Mouse (Mus musculus) spleen, adult 2 months (tissue): ENCODE measurements around the gene Hacd2. TPM values are rescaled to one million over a fixed set of nuclear protein-coding genes. Genes with fewer than 3 reads are reported as not detected.

ENCODE experiments used
- DNase-seq, 2 experiments: peaks; one replicate each; pipeline versions ENCODE4 v3.0.0 to v3.0.0-alpha.2; 2012 to 2021; ENCODE audit warnings: low spot score in 2 of 2, low read depth in 1 of 2
- H3K27ac ChIP-seq: fragments of 200-500 bp; 2 replicates; pipeline ENCODE4 v1.5.1; 2012; ENCODE audit warnings: low read length, inconsistent platforms; ENCODE audit not compliant: insufficient read depth
- H3K27me3 ChIP-seq: fragments of 200-500 bp; 2 replicates; pipeline ENCODE4 v1.6.1; 2012; ENCODE audit warnings: mild to moderate bottlenecking, moderate library complexity, low read length, inconsistent platforms; ENCODE audit not compliant: control insufficient read depth, insufficient read depth
- H3K36me3 ChIP-seq: fragments of 200-500 bp; 2 replicates; pipeline ENCODE4 v1.6.1; 2012; ENCODE audit warnings: mild to moderate bottlenecking, low read length, inconsistent platforms; ENCODE audit not compliant: control insufficient read depth, insufficient read depth
- H3K4me1 ChIP-seq: fragments of 200-500 bp; 2 replicates; pipeline ENCODE4 v1.6.1; 2011; ENCODE audit warnings: inconsistent platforms; ENCODE audit not compliant: control insufficient read depth, insufficient read depth, insufficient read length
- H3K4me3 ChIP-seq: fragments of 200-500 bp; 2 replicates; pipeline ENCODE4 v1.5.1; 2011; ENCODE audit warnings: mild to moderate bottlenecking, inconsistent platforms; ENCODE audit not compliant: insufficient read depth, insufficient read length; ENCODE audit errors: extremely low read depth
- CTCF ChIP-seq: fragments of 200-500 bp; IDR thresholded peaks from 2 replicates; pipeline ENCODE4 v1.5.1; 2011; ENCODE audit warnings: mild to moderate bottlenecking, inconsistent platforms; ENCODE audit not compliant: insufficient read depth, insufficient read length, insufficient replicate concordance; ENCODE audit errors: extremely low read depth
- POLR2A ChIP-seq: fragments of 200-500 bp; IDR thresholded peaks from 2 replicates; pipeline ENCODE4 v1.6.1; 2011; ENCODE audit warnings: low read depth, low read length, inconsistent platforms
- WGBS: fragments of 180-500 bp; shearing (Covaris S2); methylation state at CpG from one replicate; pipeline ENCODE4 v1.1.7; 2018; 5-methylcytosine and 5-hydroxymethylcytosine counted together
- polyA plus RNA-seq: library from polyadenylated mRNA; depleted of rRNA; stranded (reverse); fragments of >200 nt; gene quantifications from 2 replicates; pipeline ENCODE4 v1.2.3, GENCODE M21; 2012; rRNA removed

The Hacd2 gene
- polyA plus RNA-seq, 1 experiment, result 13.9 TPM

DNA sequence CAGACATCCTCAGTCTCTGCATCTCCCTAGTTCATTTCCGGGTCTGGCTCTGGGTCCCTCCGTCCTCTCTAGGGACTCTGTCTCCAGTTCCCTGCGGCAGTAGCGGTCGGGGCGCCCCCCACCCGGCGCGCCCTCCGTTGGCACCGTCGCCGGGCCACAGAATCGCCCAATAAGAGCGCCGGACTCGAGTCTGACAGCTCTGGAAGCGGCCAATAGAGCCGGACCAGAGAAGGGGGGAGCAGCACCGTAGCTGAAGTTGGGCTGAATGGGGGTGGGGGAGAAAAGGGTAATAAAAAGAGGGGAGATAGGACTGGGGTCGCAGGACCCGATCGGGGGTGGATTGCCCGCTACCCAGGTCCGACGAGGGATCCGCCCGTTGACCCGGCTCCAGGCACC is 132.0 kb downstream of the Hacd2 start:
- WGBS, result 3% methylated on average over 29 of the region's 29 CpGs
- peak overlapping the region; percentile 33; the same call in 1 of the 2 replicates for H3K4me3 ChIP-seq
- DNase-seq, result no peak
- no peak for TF ChIP-seq CTCF
- TF ChIP-seq POLR2A, result no peak
- H3K27me3 ChIP-seq, result peaks cover 32% of the 10 kb centered on the region
- peaks cover 6% of the 10 kb centered on the region; the same call in 1 of the 2 replicates for H3K4me1 ChIP-seq
- H3K27ac ChIP-seq, result no peak overlapping the region
- H3K36me3 ChIP-seq, result no peaks in the 10 kb centered on the region

DNA sequence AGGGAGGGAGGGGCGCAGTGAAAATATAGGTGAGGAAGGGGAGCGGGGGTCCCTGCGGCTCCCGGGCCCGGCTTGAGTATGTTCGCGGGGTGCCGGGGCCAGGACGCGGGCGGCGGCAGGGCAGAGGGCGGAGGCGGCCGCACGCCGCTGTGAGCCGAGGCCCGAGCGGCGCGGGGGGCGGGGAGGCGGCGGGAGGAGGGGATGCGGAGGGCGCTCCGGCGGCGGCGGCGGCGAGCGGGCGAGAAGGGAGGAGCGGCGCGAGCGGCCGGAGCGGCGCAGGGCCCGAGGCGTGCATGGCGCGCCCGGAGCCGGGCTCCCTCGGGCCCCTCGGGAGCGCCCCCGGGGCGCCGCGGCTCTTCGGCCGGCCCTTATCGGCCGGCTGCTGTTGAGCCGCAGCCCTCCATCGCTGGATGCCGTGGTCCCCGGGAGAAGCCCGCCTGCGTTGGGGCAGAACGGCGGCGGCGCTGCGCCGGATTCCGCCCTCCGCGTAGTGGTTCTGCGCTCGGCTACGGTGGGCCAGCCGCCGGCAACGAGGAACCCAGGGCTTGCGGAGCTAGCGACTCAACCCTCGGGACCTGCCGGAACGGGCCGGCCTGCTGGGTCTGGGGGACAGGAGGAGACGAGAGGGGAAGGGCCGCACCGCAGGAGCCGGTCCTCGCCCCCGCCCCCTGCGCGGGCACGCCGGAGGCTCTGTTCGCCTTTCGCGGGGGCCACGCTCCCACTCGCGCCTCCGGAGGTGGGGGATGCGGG is 132.6 kb downstream of the Hacd2 start, which contains the start of gene Adcy5:
Gene Adcy5, plus strand, starts transcription at position 237 of the 750 bp plus-strand sequence.
- H3K36me3 ChIP-seq, result no peaks in the 10 kb centered on the region
- peaks cover 34% of the 10 kb centered on the region for H3K27me3 ChIP-seq
- TF ChIP-seq CTCF (no peak), POLR2A (no peak)
- no peak within 1 kb of the TSS; the same call in 1 of the 2 replicates for H3K27ac ChIP-seq
- H3K4me3 ChIP-seq, result peak within 1 kb of the TSS; percentile 33; the same call in 1 of the 2 replicates
- DNase-seq, result no peak
- H3K4me1 ChIP-seq, result peaks cover 6% of the 10 kb centered on the region; the same call in 1 of the 2 replicates
- 2% methylated on average over 84 of the region's 104 CpGs for WGBS

DNA sequence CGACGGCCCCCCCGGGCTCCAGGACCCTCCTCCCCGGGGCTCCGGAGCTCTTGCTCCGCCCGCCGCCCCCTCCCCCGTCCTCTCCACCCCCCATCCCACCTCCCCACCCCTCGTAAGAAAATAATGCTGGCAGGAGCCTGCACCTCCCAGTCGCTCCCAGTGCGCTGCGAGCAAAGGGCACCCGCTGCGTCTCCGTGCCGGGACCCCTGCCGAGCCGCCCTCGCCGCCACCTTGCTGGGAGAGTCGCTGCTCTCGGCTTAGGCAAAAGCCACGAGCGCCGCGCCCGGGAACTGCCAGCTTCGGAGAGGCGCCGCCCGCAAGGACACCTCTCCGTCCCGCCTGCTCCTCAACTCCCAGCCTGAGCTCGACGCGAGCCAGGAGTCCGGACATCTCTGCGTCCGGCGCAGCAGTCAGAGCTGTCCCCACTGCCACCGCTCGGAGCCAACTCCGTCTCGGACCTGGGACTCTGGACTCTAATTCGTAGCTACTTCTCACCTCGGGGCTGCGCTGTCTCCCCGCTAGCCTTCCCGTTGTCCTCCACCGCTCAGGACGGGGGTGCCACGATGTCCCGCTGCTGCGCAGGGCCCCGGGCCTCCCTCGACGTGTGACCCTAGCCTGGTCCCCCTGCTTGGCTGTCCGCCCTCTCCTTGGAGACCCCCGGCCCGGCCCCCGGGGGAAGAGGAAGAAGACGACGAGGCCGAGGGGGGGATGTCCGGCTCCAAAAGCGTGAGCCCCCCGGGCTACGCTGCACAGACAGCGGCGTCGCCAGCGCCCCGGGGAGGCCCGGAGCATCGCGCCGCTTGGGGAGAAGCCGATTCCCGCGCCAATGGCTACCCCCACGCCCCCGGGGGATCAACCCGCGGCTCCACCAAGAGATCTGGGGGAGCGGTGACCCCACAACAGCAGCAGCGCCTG is 133.4 kb downstream of the Hacd2 start:
- no peaks in the 10 kb centered on the region for H3K36me3 ChIP-seq
- H3K4me3 ChIP-seq, result peak overlapping the region; percentile 33; the same call in 1 of the 2 replicates
- 3% methylated on average over 80 of the region's 87 CpGs for WGBS
- no peak overlapping the region; the same call in 1 of the 2 replicates for H3K27ac ChIP-seq
- TF ChIP-seq CTCF (peak; percentile 10; the same call in 1 of the 2 replicates), POLR2A (no peak)
- peaks cover 6% of the 10 kb centered on the region; the same call in 1 of the 2 replicates for H3K4me1 ChIP-seq
- peaks cover 34% of the 10 kb centered on the region for H3K27me3 ChIP-seq
- no peak for DNase-seq

DNA sequence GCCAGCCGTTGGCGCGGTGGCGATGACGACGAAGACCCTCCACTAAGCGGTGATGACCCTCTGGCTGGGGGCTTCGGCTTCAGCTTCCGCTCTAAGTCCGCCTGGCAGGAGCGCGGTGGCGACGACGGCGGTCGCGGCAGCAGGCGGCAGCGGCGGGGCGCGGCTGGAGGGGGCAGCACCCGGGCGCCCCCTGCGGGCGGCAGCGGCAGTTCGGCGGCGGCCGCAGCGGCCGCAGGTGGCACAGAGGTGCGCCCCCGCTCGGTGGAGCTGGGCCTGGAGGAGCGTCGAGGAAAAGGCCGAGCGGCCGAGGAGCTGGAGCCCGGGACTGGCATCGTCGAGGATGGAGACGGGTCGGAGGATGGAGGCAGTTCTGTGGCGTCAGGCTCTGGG is 134.1 kb downstream of the Hacd2 start:
- no peak for TF ChIP-seq CTCF
- no peak for TF ChIP-seq POLR2A
- Histone ChIP-seq H3K27me3 (peaks cover 31% of the 10 kb centered on the region), H3K4me3 (peak overlapping the region; percentile 16; the same call in 1 of the 2 replicates), H3K27ac (no peak overlapping the region), H3K4me1 (peaks cover 6% of the 10 kb centered on the region; the same call in 1 of the 2 replicates), H3K36me3 (no peaks in the 10 kb centered on the region)
- DNase-seq, result no peak
- WGBS, result 4% methylated on average over 44 of the region's 48 CpGs

DNA sequence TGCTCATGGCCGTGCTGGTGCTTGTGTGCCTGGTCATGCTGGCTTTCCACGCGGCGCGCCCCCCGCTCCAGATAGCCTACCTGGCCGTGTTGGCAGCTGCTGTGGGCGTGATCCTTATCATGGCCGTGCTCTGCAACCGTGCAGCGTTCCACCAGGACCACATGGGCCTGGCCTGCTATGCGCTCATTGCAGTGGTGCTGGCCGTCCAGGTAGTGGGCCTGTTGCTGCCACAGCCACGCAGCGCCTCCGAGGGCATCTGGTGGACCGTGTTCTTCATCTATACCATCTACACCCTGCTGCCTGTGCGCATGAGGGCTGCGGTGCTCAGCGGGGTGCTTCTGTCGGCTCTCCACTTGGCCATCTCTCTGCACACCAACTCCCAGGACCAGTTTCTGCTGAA is 134.6 kb downstream of the Hacd2 start:
- no peak overlapping the region for H3K27ac ChIP-seq
- no peaks in the 10 kb centered on the region for H3K36me3 ChIP-seq
- DNase-seq, result no peak
- no peak overlapping the region for H3K4me3 ChIP-seq
- peaks cover 6% of the 10 kb centered on the region; the same call in 1 of the 2 replicates for H3K4me1 ChIP-seq
- 83% methylated on average over 21 of the region's 21 CpGs for WGBS
- no peak for TF ChIP-seq POLR2A
- TF ChIP-seq CTCF, result no peak
- peaks cover 29% of the 10 kb centered on the region for H3K27me3 ChIP-seq

Other genes with a start within 250 kb of the Hacd2 start
- 6.8 and 8.0 TPM in 2 replicates for gene Adcy5, start 132.4 kb downstream of the Hacd2 start, polyA plus RNA-seq